Mouse (Mus musculus): ENCODE measurements around the gene Ryr2. TPM values are rescaled to one million over a fixed set of nuclear protein-coding genes. Genes with fewer than 3 reads are reported as not detected.
A peak's percentile ranks its signal among the peaks of the same experiment; 100 is the strongest.

Gene Ryr2
- total RNA-seq, 1 experiment from 2014 or later = 15.3 TPM

GRCm38 (mm10) chr13:12094569-12094968 lies 12.2 kb downstream of the Ryr2 start:
- DNase-seq = no peak

- DNase-seq = no peak
These were observed 13.6 kb downstream of the Ryr2 start for GRCm38 (mm10) chr13:12093146-12093545.

GRCm38 (mm10) chr13:12092379-12093107 lies 14.2 kb downstream of the Ryr2 start:
- DNase-seq = no peak

- DNase-seq = no peak
These were observed 22.7 kb downstream of the Ryr2 start for GRCm38 (mm10) chr13:12084112-12084475.

GRCm38 (mm10) chr13:12083443-12084111 lies 23.2 kb downstream of the Ryr2 start:
- DNase-seq = no peak

GRCm38 (mm10) chr13:12080590-12080989 lies 26.2 kb downstream of the Ryr2 start:
- no peak for DNase-seq

GRCm38 (mm10) chr13:12079536-12079935 lies 27.2 kb downstream of the Ryr2 start:
- no peak for DNase-seq

- DNase-seq = no peak
These were observed 31.8 kb downstream of the Ryr2 start for GRCm38 (mm10) chr13:12074897-12075296.

- no peak for DNase-seq
These were observed 34.2 kb downstream of the Ryr2 start for GRCm38 (mm10) chr13:12072571-12072970.

- DNase-seq = peak; percentile 45
These were observed 34.6 kb downstream of the Ryr2 start for GRCm38 (mm10) chr13:12072112-12072511.

- DNase-seq = no peak
These were observed 36.3 kb downstream of the Ryr2 start for GRCm38 (mm10) chr13:12070157-12071129.

- no peak for DNase-seq
These were observed 42.2 kb downstream of the Ryr2 start for GRCm38 (mm10) chr13:12064576-12064975.

GRCm38 (mm10) chr13:12063561-12063960 lies 43.2 kb downstream of the Ryr2 start:
- DNase-seq = no peak

GRCm38 (mm10) chr13:12057357-12057771 lies 49.4 kb downstream of the Ryr2 start:
- peak; percentile 30 for DNase-seq

GRCm38 (mm10) chr13:12055913-12056312 lies 50.8 kb downstream of the Ryr2 start:
- DNase-seq = no peak

- DNase-seq = no peak
These were observed 52.8 kb downstream of the Ryr2 start for GRCm38 (mm10) chr13:12053910-12054309.

- no peak for DNase-seq
These were observed 55.9 kb downstream of the Ryr2 start for GRCm38 (mm10) chr13:12050809-12051208.

- DNase-seq = no peak
These were observed 59.7 kb downstream of the Ryr2 start for GRCm38 (mm10) chr13:12047059-12047458.

- no peak for DNase-seq
These were observed 62.0 kb downstream of the Ryr2 start for GRCm38 (mm10) chr13:12044751-12045150.

- DNase-seq = no peak
These were observed 63.8 kb downstream of the Ryr2 start for GRCm38 (mm10) chr13:12042891-12043491.

GRCm38 (mm10) chr13:12039967-12040366 lies 66.8 kb downstream of the Ryr2 start:
- DNase-seq = no peak

GRCm38 (mm10) chr13:12038676-12039075 lies 68.1 kb downstream of the Ryr2 start:
- DNase-seq = peak; percentile 60

All from adrenal gland, postnatal 14 days (tissue).